Mouse (Mus musculus) bone marrow, adult 2 months (tissue): ENCODE data around the gene Rftn1.

ENCODE experiments used
- CTCF ChIP-seq: fragments of 200-500 bp; IDR thresholded peaks from 2 replicates; pipeline ENCODE4 v1.5.1; 2011; ENCODE audit warnings: low read length, control low read depth; ENCODE audit not compliant: control insufficient read depth, insufficient read depth
- POLR2A ChIP-seq: fragments of 200-500 bp; IDR thresholded peaks from 2 replicates; pipeline ENCODE4 v1.6.1; 2011; ENCODE audit warnings: low read depth, mild to moderate bottlenecking, control low read depth, low read length, borderline replicate concordance; ENCODE audit not compliant: control insufficient read depth

- no peak for TF ChIP-seq CTCF
- TF ChIP-seq POLR2A = no peak
Measured at GRCm38 (mm10) chr17:50195399-50195798, 4.9 kb upstream of the Rftn1 start.
